Mouse (Mus musculus): ENCODE measurements at regions not wholly inside any gene's neighbourhood (a gene's known extent, or its start where the extent isn't known, plus 50 kb on each side); places are given as distances from the start of the nearest gene placed in this dataset.
A peak's percentile ranks its signal among the peaks of the same experiment; 100 is the strongest.

- no peak for TF ChIP-seq POLR2A (IDR thresholded peaks at IDR 0.05; ENCODE audit: low read depth, low read length)
- no peak for TF ChIP-seq CTCF (conservative IDR thresholded peaks at IDR 0.05; ENCODE audit: insufficient read depth, insufficient read length, low read depth, low read length)
- no peaks in the 10 kb centered on the region for H3K4me1 ChIP-seq (ENCODE audit: control insufficient read depth, insufficient read depth, low read length)
- no peak overlapping the region for H3K27ac ChIP-seq (ENCODE audit: insufficient read depth, low read depth, low read length)
- H3K27me3 ChIP-seq (replicated peaks; ENCODE audit: control insufficient read depth, insufficient read depth, low read length) = no peaks in the 10 kb centered on the region
- H3K4me3 ChIP-seq (ENCODE audit: insufficient read depth, low read depth, low read length) = no peak overlapping the region
- 9% methylated on average over 13 of the region's 13 CpGs for WGBS
- DNase-seq = no peak
- no peaks in the 10 kb centered on the region for H3K36me3 ChIP-seq (ENCODE audit: control insufficient read depth, insufficient read depth, low read length)
Observed at GRCm38 (mm10) chr4:153542631-153543031, 60.0 kb upstream of the Ajap1 start.

- no peaks in the 10 kb centered on the region for H3K36me3 ChIP-seq (ENCODE audit: control insufficient read depth, insufficient read depth, low read length)
- 32% methylated on average over 24 of the region's 24 CpGs for WGBS
- no peaks in the 10 kb centered on the region for H3K4me1 ChIP-seq (ENCODE audit: control insufficient read depth, insufficient read depth, low read length)
Observed at GRCm38 (mm10) chr4:153543900-153544648, 61.5 kb upstream of the Ajap1 start.

GRCm38 (mm10) chr4:153546709-153547108, 64.1 kb upstream of the Ajap1 start:
- DNase-seq = no peak
- WGBS = 92% methylated on average over 7 of the region's 7 CpGs
- Histone ChIP-seq H3K27me3 (replicated peaks; ENCODE audit: control insufficient read depth, insufficient read depth, low read length) (no peaks in the 10 kb centered on the region), H3K27ac (ENCODE audit: insufficient read depth, low read depth, low read length) (no peak overlapping the region), H3K4me3 (ENCODE audit: insufficient read depth, low read depth, low read length) (no peak overlapping the region), H3K36me3 (ENCODE audit: control insufficient read depth, insufficient read depth, low read length) (no peaks in the 10 kb centered on the region), H3K4me1 (ENCODE audit: control insufficient read depth, insufficient read depth, low read length) (no peaks in the 10 kb centered on the region)
- TF ChIP-seq POLR2A (IDR thresholded peaks at IDR 0.05; ENCODE audit: low read depth, low read length) (no peak), CTCF (conservative IDR thresholded peaks at IDR 0.05; ENCODE audit: insufficient read depth, insufficient read length, low read depth, low read length) (no peak)

More at GRCm38 (mm10) chr4:153543900-153544648, 61.5 kb upstream of the Ajap1 start:
- DNase-seq = peak; percentile 17
- H3K27ac ChIP-seq (ENCODE audit: insufficient read depth, low read depth, low read length) = no peak overlapping the region
- no peaks in the 10 kb centered on the region for H3K27me3 ChIP-seq (replicated peaks; ENCODE audit: control insufficient read depth, insufficient read depth, low read length)
- no peak overlapping the region for H3K4me3 ChIP-seq (ENCODE audit: insufficient read depth, low read depth, low read length)
- TF ChIP-seq POLR2A (IDR thresholded peaks at IDR 0.05; ENCODE audit: low read depth, low read length) (no peak), CTCF (conservative IDR thresholded peaks at IDR 0.05; ENCODE audit: insufficient read depth, insufficient read length, low read depth, low read length) (no peak)

GRCm38 (mm10) chr4:153547111-153547510, 64.5 kb upstream of the Ajap1 start:
- no peak overlapping the region for H3K4me3 ChIP-seq (ENCODE audit: insufficient read depth, low read depth, low read length)
- no peaks in the 10 kb centered on the region for H3K36me3 ChIP-seq (ENCODE audit: control insufficient read depth, insufficient read depth, low read length)
- H3K27ac ChIP-seq (ENCODE audit: insufficient read depth, low read depth, low read length) = no peak overlapping the region
- H3K4me1 ChIP-seq (ENCODE audit: control insufficient read depth, insufficient read depth, low read length) = no peaks in the 10 kb centered on the region
- DNase-seq = no peak
- 91% methylated on average over 5 of the region's 5 CpGs for WGBS
- H3K27me3 ChIP-seq (replicated peaks; ENCODE audit: control insufficient read depth, insufficient read depth, low read length) = no peaks in the 10 kb centered on the region
- TF ChIP-seq CTCF (conservative IDR thresholded peaks at IDR 0.05; ENCODE audit: insufficient read depth, insufficient read length, low read depth, low read length) = no peak
- no peak for TF ChIP-seq POLR2A (IDR thresholded peaks at IDR 0.05; ENCODE audit: low read depth, low read length)

GRCm38 (mm10) chr4:153547871-153548270, 65.3 kb upstream of the Ajap1 start:
- no peaks in the 10 kb centered on the region for H3K27me3 ChIP-seq (replicated peaks; ENCODE audit: control insufficient read depth, insufficient read depth, low read length)
- H3K27ac ChIP-seq (ENCODE audit: insufficient read depth, low read depth, low read length) = no peak overlapping the region
- H3K4me1 ChIP-seq (ENCODE audit: control insufficient read depth, insufficient read depth, low read length) = no peaks in the 10 kb centered on the region
- no peaks in the 10 kb centered on the region for H3K36me3 ChIP-seq (ENCODE audit: control insufficient read depth, insufficient read depth, low read length)
- DNase-seq = no peak
- TF ChIP-seq CTCF (conservative IDR thresholded peaks at IDR 0.05; ENCODE audit: insufficient read depth, insufficient read length, low read depth, low read length) (no peak), POLR2A (IDR thresholded peaks at IDR 0.05; ENCODE audit: low read depth, low read length) (no peak)
- no peak overlapping the region for H3K4me3 ChIP-seq (ENCODE audit: insufficient read depth, low read depth, low read length)
- 60% methylated on average over 13 of the region's 13 CpGs for WGBS

GRCm38 (mm10) chr4:153551291-153551690, 68.7 kb upstream of the Ajap1 start:
- 91% methylated on average over 7 of the region's 7 CpGs for WGBS
- H3K4me1 ChIP-seq (ENCODE audit: control insufficient read depth, insufficient read depth, low read length) = no peaks in the 10 kb centered on the region
- TF ChIP-seq POLR2A (IDR thresholded peaks at IDR 0.05; ENCODE audit: low read depth, low read length) = no peak
- TF ChIP-seq CTCF (conservative IDR thresholded peaks at IDR 0.05; ENCODE audit: insufficient read depth, insufficient read length, low read depth, low read length) = no peak
- no peaks in the 10 kb centered on the region for H3K27me3 ChIP-seq (replicated peaks; ENCODE audit: control insufficient read depth, insufficient read depth, low read length)
- no peak for DNase-seq
- H3K4me3 ChIP-seq (ENCODE audit: insufficient read depth, low read depth, low read length) = no peak overlapping the region
- H3K27ac ChIP-seq (ENCODE audit: insufficient read depth, low read depth, low read length) = no peak overlapping the region
- no peaks in the 10 kb centered on the region for H3K36me3 ChIP-seq (ENCODE audit: control insufficient read depth, insufficient read depth, low read length)

- no peak for DNase-seq
- no peaks in the 10 kb centered on the region for H3K4me1 ChIP-seq (ENCODE audit: control insufficient read depth, insufficient read depth, low read length)
- no peaks in the 10 kb centered on the region for H3K36me3 ChIP-seq (ENCODE audit: control insufficient read depth, insufficient read depth, low read length)
- no peak for TF ChIP-seq CTCF (conservative IDR thresholded peaks at IDR 0.05; ENCODE audit: insufficient read depth, insufficient read length, low read depth, low read length)
- no peak for TF ChIP-seq POLR2A (IDR thresholded peaks at IDR 0.05; ENCODE audit: low read depth, low read length)
- no peak overlapping the region for H3K27ac ChIP-seq (ENCODE audit: insufficient read depth, low read depth, low read length)
- 49% methylated on average over 4 of the region's 4 CpGs for WGBS
- no peaks in the 10 kb centered on the region for H3K27me3 ChIP-seq (replicated peaks; ENCODE audit: control insufficient read depth, insufficient read depth, low read length)
- H3K4me3 ChIP-seq (ENCODE audit: insufficient read depth, low read depth, low read length) = no peak overlapping the region
Observed at GRCm38 (mm10) chr4:153552483-153552882, 69.9 kb upstream of the Ajap1 start.
